Mouse (Mus musculus) thymus, adult 2 months (tissue): Measurements from ENCODE around the gene Itga4. TPM values are rescaled to one million over a fixed set of nuclear protein-coding genes. Genes with fewer than 3 reads are reported as not detected.

Experiments used
- DNase-seq: peaks from one replicate; pipeline ENCODE4 v3.0.0; 2021
- H3K27ac ChIP-seq: fragments of 200-500 bp; 2 replicates; pipeline ENCODE4 v1.5.1; 2012; ENCODE audit warnings: low read length, control low read depth; ENCODE audit not compliant: control insufficient read depth, insufficient read depth
- H3K27me3 ChIP-seq: fragments of 200-500 bp; 2 replicates; pipeline ENCODE4 v1.6.1; 2012; ENCODE audit warnings: mild to moderate bottlenecking, low read length, moderate library complexity, mixed read lengths; ENCODE audit not compliant: control insufficient read depth, insufficient read depth
- H3K36me3 ChIP-seq: fragments of 200-500 bp; 2 replicates; pipeline ENCODE4 v1.6.1; 2012; ENCODE audit warnings: mild to moderate bottlenecking, low read length, moderate library complexity; ENCODE audit not compliant: control insufficient read depth, insufficient read depth
- H3K4me1 ChIP-seq: fragments of 200-500 bp; replicated peaks from 2 replicates; pipeline ENCODE4 v1.6.1; 2012; ENCODE audit warnings: low read length; ENCODE audit not compliant: control insufficient read depth, insufficient read depth
- H3K4me3 ChIP-seq: fragments of 200-500 bp; 2 replicates; pipeline ENCODE4 v1.5.1; 2012; ENCODE audit warnings: mild to moderate bottlenecking, low read length, control low read depth, moderate library complexity; ENCODE audit not compliant: control insufficient read depth, insufficient read depth
- CTCF ChIP-seq: fragments of 200-500 bp; IDR thresholded peaks from 2 replicates; pipeline ENCODE4 v1.5.1; 2012; ENCODE audit warnings: mild to moderate bottlenecking, control low read depth, low read length, moderate library complexity, borderline replicate concordance; ENCODE audit not compliant: control insufficient read depth, poor library complexity, insufficient read depth; ENCODE audit errors: extremely low read depth
- POLR2A ChIP-seq: fragments of 200-500 bp; IDR thresholded peaks from 2 replicates; pipeline ENCODE4 v1.6.1; 2012; ENCODE audit warnings: mild to moderate bottlenecking, low read length, control low read depth, moderate library complexity; ENCODE audit not compliant: control insufficient read depth, poor library complexity, insufficient read depth; ENCODE audit errors: extremely low read depth
- WGBS: fragments of 180-500 bp; shearing (Covaris S2); methylation state at CpG from one replicate; pipeline ENCODE4 v1.1.7; 2018; 5-methylcytosine and 5-hydroxymethylcytosine counted together
- polyA plus RNA-seq: library from polyadenylated mRNA; depleted of rRNA; stranded (reverse); fragments of >200 nt; gene quantifications from 2 replicates; pipeline ENCODE4 v1.2.3, GENCODE M21; 2012

Itga4 gene
- polyA plus RNA-seq, 1 experiment = 27.5 TPM

- 95% methylated on average over 13 of the region's 13 CpGs for WGBS
Measured at GRCm38 (mm10) chr2:79309454-79310118, 54.4 kb downstream of the Itga4 start.

GRCm38 (mm10) chr2:79312499-79312898, 57.3 kb downstream of the Itga4 start:
- H3K27ac ChIP-seq = no peak overlapping the region
- 91% methylated on average over 4 of the region's 4 CpGs for WGBS

More at GRCm38 (mm10) chr2:79309454-79310118, 54.4 kb downstream of the Itga4 start:
- Histone ChIP-seq H3K27ac (no peak overlapping the region), H3K27me3 (no peaks in the 10 kb centered on the region), H3K4me3 (no peak overlapping the region), H3K4me1 (no peaks in the 10 kb centered on the region), H3K36me3 (peaks cover 72% of the 10 kb centered on the region)
- TF ChIP-seq CTCF = no peak
- no peak for TF ChIP-seq POLR2A
- no peak for DNase-seq

GRCm38 (mm10) chr2:79315108-79315507, 59.9 kb downstream of the Itga4 start:
- Histone ChIP-seq H3K4me3 (no peak overlapping the region), H3K36me3 (peaks cover 84% of the 10 kb centered on the region), H3K27ac (no peak overlapping the region), H3K4me1 (no peaks in the 10 kb centered on the region), H3K27me3 (no peaks in the 10 kb centered on the region)
- no peak for TF ChIP-seq POLR2A
- TF ChIP-seq CTCF = no peak
- WGBS = 96% methylated on average over 4 of the region's 4 CpGs
- no peak for DNase-seq

More at GRCm38 (mm10) chr2:79312499-79312898, 57.3 kb downstream of the Itga4 start:
- no peak for TF ChIP-seq CTCF
- TF ChIP-seq POLR2A = no peak
- Histone ChIP-seq H3K27me3 (no peaks in the 10 kb centered on the region), H3K4me1 (no peaks in the 10 kb centered on the region), H3K36me3 (peaks cover 83% of the 10 kb centered on the region), H3K4me3 (no peak overlapping the region)
- DNase-seq = no peak

GRCm38 (mm10) chr2:79316182-79316880, 61.1 kb downstream of the Itga4 start:
- peaks cover 84% of the 10 kb centered on the region for H3K36me3 ChIP-seq
- no peak overlapping the region for H3K27ac ChIP-seq
- H3K27me3 ChIP-seq = no peaks in the 10 kb centered on the region
- 94% methylated on average over 9 of the region's 9 CpGs for WGBS
- no peak overlapping the region for H3K4me3 ChIP-seq
- no peaks in the 10 kb centered on the region for H3K4me1 ChIP-seq
- TF ChIP-seq CTCF = no peak
- TF ChIP-seq POLR2A = no peak
- DNase-seq = no peak

- Histone ChIP-seq H3K27ac (no peak overlapping the region), H3K36me3 (peaks cover 52% of the 10 kb centered on the region), H3K27me3 (no peaks in the 10 kb centered on the region), H3K4me1 (no peaks in the 10 kb centered on the region), H3K4me3 (no peak overlapping the region)
- no peak for TF ChIP-seq CTCF
- 89% methylated on average over 2 of the region's 2 CpGs for WGBS
- no peak for DNase-seq
Measured at GRCm38 (mm10) chr2:79328079-79328478, 72.9 kb downstream of the Itga4 start.

- H3K4me3 ChIP-seq = no peak overlapping the region
- H3K36me3 ChIP-seq = 0 out of 2 replicates have a peak, but pooled peaks cover 4% of the 10 kb centered on the region
- no peaks in the 10 kb centered on the region for H3K4me1 ChIP-seq
- no peak overlapping the region for H3K27ac ChIP-seq
- TF ChIP-seq POLR2A = no peak
- no peak for TF ChIP-seq CTCF
- no peaks in the 10 kb centered on the region for H3K27me3 ChIP-seq
- DNase-seq = no peak
Measured at GRCm38 (mm10) chr2:79334661-79335060, 79.4 kb downstream of the Itga4 start.
